Mouse (Mus musculus): ENCODE measurements around the gene Mpp5.

Mpp5 gene

GRCm38 (mm10) chr12:78748557-78749377, at the start of gene Mpp5:
Mpp5 (plus strand) TSS chr12:78748907.
- peak; percentile 78 for DNase-seq (ENCODE audit: low spot score)

- DNase-seq (ENCODE audit: low spot score) = no peak
Measured at GRCm38 (mm10) chr12:78717783-78718182, 30.9 kb upstream of the Mpp5 start.

- DNase-seq (ENCODE audit: low spot score) = no peak
Measured at GRCm38 (mm10) chr12:78727723-78728122, 21.0 kb upstream of the Mpp5 start.

GRCm38 (mm10) chr12:78739633-78740032, 9.1 kb upstream of the Mpp5 start:
- DNase-seq (ENCODE audit: low spot score) = no peak

- DNase-seq (ENCODE audit: low spot score) = no peak
Measured at GRCm38 (mm10) chr12:78740289-78740688, 8.4 kb upstream of the Mpp5 start.

- DNase-seq (ENCODE audit: low spot score) = no peak
Measured at GRCm38 (mm10) chr12:78746226-78746625, 2.5 kb upstream of the Mpp5 start.

GRCm38 (mm10) chr12:78747406-78747805, 1.3 kb upstream of the Mpp5 start:
- no peak for DNase-seq (ENCODE audit: low spot score)

- no peak for DNase-seq (ENCODE audit: low spot score)
Measured at GRCm38 (mm10) chr12:78748113-78748512, 594 bp upstream of the Mpp5 start.

- peak; percentile 11 for DNase-seq (ENCODE audit: low spot score)
Measured at GRCm38 (mm10) chr12:78749378-78749801, 683 bp downstream of the Mpp5 start.

- no peak for DNase-seq (ENCODE audit: low spot score)
Measured at GRCm38 (mm10) chr12:78761979-78762378, 13.3 kb downstream of the Mpp5 start.

GRCm38 (mm10) chr12:78769031-78769713, 20.5 kb downstream of the Mpp5 start:
- no peak for DNase-seq (ENCODE audit: low spot score)

- no peak for DNase-seq (ENCODE audit: low spot score)
Measured at GRCm38 (mm10) chr12:78773211-78773610, 24.5 kb downstream of the Mpp5 start.

GRCm38 (mm10) chr12:78777916-78778315, 29.2 kb downstream of the Mpp5 start:
- no peak for DNase-seq (ENCODE audit: low spot score)

GRCm38 (mm10) chr12:78778423-78779067, 29.8 kb downstream of the Mpp5 start:
- DNase-seq (ENCODE audit: low spot score) = no peak

GRCm38 (mm10) chr12:78788266-78788873, 39.7 kb downstream of the Mpp5 start:
- DNase-seq (ENCODE audit: low spot score) = no peak

GRCm38 (mm10) chr12:78790791-78791190, 42.1 kb downstream of the Mpp5 start:
- DNase-seq (ENCODE audit: low spot score) = no peak

- DNase-seq (ENCODE audit: low spot score) = no peak
Measured at GRCm38 (mm10) chr12:78794236-78794635, 45.5 kb downstream of the Mpp5 start.

GRCm38 (mm10) chr12:78800036-78800435, 51.3 kb downstream of the Mpp5 start:
- no peak for DNase-seq (ENCODE audit: low spot score)

- no peak for DNase-seq (ENCODE audit: low spot score)
Measured at GRCm38 (mm10) chr12:78801836-78802235, 53.1 kb downstream of the Mpp5 start.

- DNase-seq (ENCODE audit: low spot score) = no peak
Measured at GRCm38 (mm10) chr12:78814437-78814836, 65.7 kb downstream of the Mpp5 start.

- DNase-seq (ENCODE audit: low spot score) = no peak
Measured at GRCm38 (mm10) chr12:78834496-78834895, 85.8 kb downstream of the Mpp5 start.

GRCm38 (mm10) chr12:78839906-78840305, 91.2 kb downstream of the Mpp5 start:
- no peak for DNase-seq (ENCODE audit: low spot score)

Data from layer of hippocampus, adult 9-10 months (tissue).